13 mouse cellular contexts compared by ENCODE assay signal in the genomic region with DNA sequence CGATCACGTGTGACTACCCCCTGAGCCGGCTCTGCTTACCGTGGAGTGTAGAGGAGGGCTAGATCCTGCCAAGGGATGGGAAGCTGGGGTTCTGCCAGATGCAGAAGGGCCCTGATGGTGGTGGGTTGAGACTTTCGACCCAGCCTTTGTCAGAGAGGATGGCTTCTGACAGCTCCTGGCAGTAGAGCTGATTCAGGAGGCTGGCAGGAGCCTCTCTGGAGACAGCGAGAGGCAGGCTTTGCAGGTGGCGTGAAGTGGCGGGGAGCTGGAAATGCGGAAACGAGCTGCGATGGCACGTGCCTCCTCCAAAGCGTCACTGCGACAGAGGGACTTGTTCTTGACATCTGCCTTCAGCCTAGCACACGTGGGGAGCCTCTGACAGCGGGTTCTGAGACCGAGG.
A peak's percentile ranks its signal among the peaks of the same experiment; 100 is the strongest.
DNase-seq lines count a peak whose midpoint lies in the region; ATAC-seq and TF ChIP-seq lines count a peak whose summit lies in the region.
"Had no signal": no experiment of that assay in that cellular context is flagged by ENCODE, and none has a peak within 500 bp of the region (broad histone marks: within the 10 kb centered on the region; RNA-seq: fewer than 3 reads in every experiment).

No protein-coding gene starts in this region.

- H3K4me3 ChIP-seq in hindbrain, postnatal 0 days (ENCODE audit: low read length): no peak overlapping the region
- H3K4me3 ChIP-seq in hindbrain, embryonic 12.5 days: no peak overlapping the region
- no peak overlapping the region for H3K4me3 ChIP-seq in stomach, embryonic 15.5 days (replicated peaks)
- no peak overlapping the region for H3K4me3 ChIP-seq in stomach, postnatal 0 days (ENCODE audit: low read depth, low read length)
- H3K4me3 ChIP-seq: embryonic facial prominence, embryonic 15.5 days; kidney, embryonic 15.5 days; limb, embryonic 10.5 days; liver, embryonic 13.5 days had no signal

- no peaks in the 10 kb centered on the region for H3K36me3 ChIP-seq in hindbrain, postnatal 0 days (ENCODE audit: insufficient read depth, low read length)
- no peaks in the 10 kb centered on the region for H3K36me3 ChIP-seq in hindbrain, embryonic 12.5 days
- no peaks in the 10 kb centered on the region for H3K36me3 ChIP-seq in stomach, embryonic 15.5 days
- H3K36me3 ChIP-seq in stomach, postnatal 0 days (ENCODE audit: control insufficient read depth, insufficient read depth, low read length): no peaks in the 10 kb centered on the region
- H3K36me3 ChIP-seq: embryonic facial prominence, embryonic 15.5 days; limb, embryonic 10.5 days; liver, embryonic 13.5 days had no signal

- no peaks in the 10 kb centered on the region for H3K27me3 ChIP-seq in hindbrain, postnatal 0 days (ENCODE audit: insufficient read depth, low read length)
- no peaks in the 10 kb centered on the region for H3K27me3 ChIP-seq in hindbrain, embryonic 12.5 days
- no peaks in the 10 kb centered on the region for H3K27me3 ChIP-seq in stomach, embryonic 15.5 days (replicated peaks)
- H3K27me3 ChIP-seq in stomach, postnatal 0 days (ENCODE audit: control insufficient read depth, insufficient read depth, low read length): no peaks in the 10 kb centered on the region
- H3K27me3 ChIP-seq: embryonic facial prominence, embryonic 15.5 days; kidney, embryonic 15.5 days; liver, embryonic 13.5 days had no signal

- peak; percentile 53 for DNase-seq in hindbrain, postnatal 0 days (ENCODE audit: low spot score)
- no peak for DNase-seq in stomach, postnatal 0 days (ENCODE audit: low spot score)
- DNase-seq in cerebellum, postnatal 36 days: peak; percentile 34 to 48
- DNase-seq in gastrocnemius, adult 8-10 months (ENCODE audit: low spot score in 2 of 2): no peak
- DNase-seq in thymus, postnatal 0 days (ENCODE audit: low spot score): no peak
- DNase-seq: heart, adult 18-20 months; liver, embryonic 13.5 days had no signal

- WGBS in hindbrain, postnatal 0 days: 40% methylated on average over 17 of the region's 17 CpGs
- 73% methylated on average over 17 of the region's 17 CpGs for WGBS in hindbrain, embryonic 12.5 days
- 81% methylated on average over 17 of the region's 17 CpGs for WGBS in stomach, embryonic 15.5 days
- WGBS in stomach, postnatal 0 days: 81% methylated on average over 17 of the region's 17 CpGs

- peaks cover 16% of the 10 kb centered on the region for H3K4me1 ChIP-seq in hindbrain, postnatal 0 days (ENCODE audit: insufficient read depth, low read length)
- H3K4me1 ChIP-seq in hindbrain, embryonic 12.5 days: peaks cover 10% of the 10 kb centered on the region
- H3K4me1 ChIP-seq in stomach, embryonic 15.5 days: no peaks in the 10 kb centered on the region
- no peaks in the 10 kb centered on the region for H3K4me1 ChIP-seq in stomach, postnatal 0 days (replicated peaks; ENCODE audit: control insufficient read depth, insufficient read depth)
- H3K4me1 ChIP-seq: embryonic facial prominence, embryonic 15.5 days; liver, embryonic 13.5 days had no signal

- no peak for TF ChIP-seq EP300 in stomach, postnatal 0 days (optimal IDR thresholded peaks at IDR 0.05)

- ATAC-seq in hindbrain, postnatal 0 days: peak; percentile 54; the same call in 1 of the 2 replicates
- ATAC-seq in hindbrain, embryonic 12.5 days (ENCODE audit: low FRiP score): no peak
- ATAC-seq in stomach, embryonic 15.5 days (ENCODE audit: insufficient read depth, low FRiP score, low read depth): 0 out of 2 replicates have a peak, but pooled peaks have one; percentile 9
- ATAC-seq in stomach, postnatal 0 days (ENCODE audit: low FRiP score, low TSS enrichment): no peak
- ATAC-seq: lung, postnatal 0 days had no signal

- H3K9ac ChIP-seq in hindbrain, postnatal 0 days (replicated peaks; ENCODE audit: low read length): no peak overlapping the region
- no peak overlapping the region for H3K9ac ChIP-seq in hindbrain, embryonic 12.5 days
- no peak overlapping the region for H3K9ac ChIP-seq in stomach, embryonic 15.5 days
- H3K9ac ChIP-seq in stomach, postnatal 0 days (ENCODE audit: low read length): no peak overlapping the region
- H3K9ac ChIP-seq: embryonic facial prominence, embryonic 15.5 days; kidney, embryonic 15.5 days; liver, embryonic 13.5 days had no signal

- no peak overlapping the region for H3K4me2 ChIP-seq in hindbrain, postnatal 0 days (ENCODE audit: low read depth, low read length)
- no peak overlapping the region for H3K4me2 ChIP-seq in hindbrain, embryonic 12.5 days (replicated peaks)
- no peak overlapping the region for H3K4me2 ChIP-seq in stomach, embryonic 15.5 days
- no peak overlapping the region for H3K4me2 ChIP-seq in stomach, postnatal 0 days (replicated peaks; ENCODE audit: low read depth)
- H3K4me2 ChIP-seq: embryonic facial prominence, embryonic 15.5 days; kidney, embryonic 15.5 days; liver, embryonic 13.5 days had no signal

- no peaks in the 10 kb centered on the region for H3K9me3 ChIP-seq in hindbrain, postnatal 0 days (ENCODE audit: low read length)
- H3K9me3 ChIP-seq in hindbrain, embryonic 12.5 days (replicated peaks): 0 out of 2 replicates have a peak, but pooled peaks cover 5% of the 10 kb centered on the region
- no peaks in the 10 kb centered on the region for H3K9me3 ChIP-seq in stomach, embryonic 15.5 days
- no peaks in the 10 kb centered on the region for H3K9me3 ChIP-seq in stomach, postnatal 0 days (ENCODE audit: control insufficient read depth, low read length)
- H3K9me3 ChIP-seq: embryonic facial prominence, embryonic 15.5 days; kidney, embryonic 15.5 days; limb, embryonic 10.5 days; liver, embryonic 13.5 days had no signal

- no peak overlapping the region for H3K27ac ChIP-seq in hindbrain, postnatal 0 days
- H3K27ac ChIP-seq in hindbrain, embryonic 12.5 days: no peak overlapping the region
- no peak overlapping the region for H3K27ac ChIP-seq in stomach, embryonic 15.5 days
- no peak overlapping the region for H3K27ac ChIP-seq in stomach, postnatal 0 days (replicated peaks)
- H3K27ac ChIP-seq: embryonic facial prominence, embryonic 15.5 days; kidney, embryonic 15.5 days; limb, embryonic 10.5 days; liver, embryonic 13.5 days had no signal

- no peak for TF ChIP-seq CTCF in hindbrain, postnatal 0 days (IDR thresholded peaks at IDR 0.05; ENCODE audit: low read depth)
- no peak for TF ChIP-seq CTCF in stomach, postnatal 0 days (IDR thresholded peaks at IDR 0.05; ENCODE audit: low read depth)

Comparison
In these comparisons a context has a peak if more than half of its experiments do, and no peak if none do; other contexts are left out.
1. ATAC-seq: peak in hindbrain, postnatal 0 days (single experiment) and stomach, embryonic 15.5 days (single experiment); none in hindbrain, embryonic 12.5 days (single experiment) and stomach, postnatal 0 days (single experiment).
2. DNase-seq: peak in hindbrain, postnatal 0 days (single experiment) and cerebellum, postnatal 36 days (2 of 2); none in stomach, postnatal 0 days (single experiment), gastrocnemius, adult 8-10 months (0 of 2) and thymus, postnatal 0 days (single experiment).